Mouse (Mus musculus): Measurements from ENCODE around the gene Tanc2.

DNA sequence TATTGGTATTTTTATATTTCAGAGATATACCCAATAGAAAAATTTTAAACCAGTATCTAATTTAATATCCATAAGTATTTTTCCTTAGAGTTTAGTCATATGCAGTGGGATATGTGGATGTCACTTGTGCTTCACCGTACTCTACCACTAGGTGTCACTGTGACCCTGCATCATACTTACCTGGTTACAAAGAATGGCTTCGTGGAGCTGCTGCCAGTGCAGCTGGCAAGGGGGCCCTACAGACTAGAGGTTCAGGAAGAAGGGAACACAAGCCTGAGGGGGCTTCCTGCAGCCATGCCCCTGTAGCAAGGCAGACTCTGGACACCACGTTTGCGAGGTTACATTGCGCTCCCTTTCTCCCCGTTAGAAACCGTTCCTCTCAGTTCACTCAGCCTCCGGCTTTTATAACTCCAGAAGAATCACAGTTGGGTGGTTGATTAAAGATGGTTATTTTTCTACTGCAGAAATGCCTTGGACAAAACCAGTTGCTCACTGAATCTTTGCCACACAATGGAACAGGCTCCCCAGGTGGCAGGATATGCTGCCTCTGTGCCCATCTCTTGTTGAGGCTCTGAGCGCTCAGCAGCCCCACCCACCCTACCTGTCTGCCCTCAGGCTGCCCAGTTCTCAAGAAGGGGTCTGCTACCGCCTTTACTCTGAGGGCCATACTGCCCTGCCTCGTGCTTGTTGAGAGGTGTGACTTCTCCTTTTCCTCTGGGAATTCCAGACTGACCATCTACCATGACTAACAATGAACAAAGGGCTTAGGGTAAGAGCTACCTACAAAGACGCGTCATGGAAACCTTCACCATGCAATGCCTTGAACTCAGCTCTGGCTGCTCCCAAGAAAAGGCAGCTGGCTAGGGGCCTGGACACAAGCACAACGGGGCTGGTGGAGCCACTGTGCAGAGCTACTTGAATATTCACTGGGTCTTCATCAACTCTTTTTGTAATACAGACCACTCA is 337.6 kb downstream of the Tanc2 start:
- TF ChIP-seq POLR2A (IDR thresholded peaks at IDR 0.05; ENCODE audit: borderline replicate concordance, extremely low read depth, insufficient read depth, insufficient read length, poor library complexity, severe bottlenecking) (no peak), CTCF (IDR thresholded peaks at IDR 0.05; ENCODE audit: borderline replicate concordance, extremely low read depth, insufficient read depth, insufficient read length) (peak; percentile 86)

Data from brain, embryonic 14.5 days (tissue).